Mouse (Mus musculus) urinary bladder, adult 18-20 months (tissue): Measurements from ENCODE around the gene Ndufaf5.
A peak's percentile ranks its signal among the peaks of the same experiment; 100 is the strongest.
"Not testable (repeated sequence)": the region's sequence is repeated elsewhere in the genome, so short reads cannot be mapped to it uniquely, and the experiment has no call there.

Source experiments
- DNase-seq, 2 experiments: peaks; one replicate each; pipeline ENCODE4 v3.0.0; 2022; ENCODE audit warnings: low spot score in 2 of 2, mixed read lengths in 2 of 2

The Ndufaf5 gene

GRCm38 (mm10) chr2:140170127-140170802 lies at the start of gene Ndufaf5, which contains the start of gene Esf1:
Ndufaf5 (plus strand) TSS chr2:140170649.
Esf1 (minus strand) TSS chr2:140170564.
- peak; percentile 94 to 98 for DNase-seq

- no peak for DNase-seq
These were observed 44.9 kb upstream of the Ndufaf5 start for GRCm38 (mm10) chr2:140125516-140125915.

GRCm38 (mm10) chr2:140151743-140152142 lies 18.7 kb upstream of the Ndufaf5 start, which contains the start of gene Gm17374:
Gm17374 (plus strand) TSS chr2:140152043.
- not testable (repeated sequence) for DNase-seq

GRCm38 (mm10) chr2:140159186-140159730 lies 11.2 kb upstream of the Ndufaf5 start:
- no peak for DNase-seq

- DNase-seq: no peak
These were observed 7.0 kb upstream of the Ndufaf5 start for GRCm38 (mm10) chr2:140163351-140163854.

GRCm38 (mm10) chr2:140169057-140169456 lies 1.4 kb upstream of the Ndufaf5 start:
- DNase-seq: no peak

GRCm38 (mm10) chr2:140170803-140171553 lies 529 bp downstream of the Ndufaf5 start:
- no peak for DNase-seq

- DNase-seq: not testable (repeated sequence)
These were observed 15.3 kb downstream of the Ndufaf5 start for GRCm38 (mm10) chr2:140185685-140186210.

GRCm38 (mm10) chr2:140200713-140201112 lies 30.3 kb downstream of the Ndufaf5 start:
- DNase-seq: no peak

GRCm38 (mm10) chr2:140202573-140202972 lies 32.1 kb downstream of the Ndufaf5 start:
- DNase-seq: no peak

- DNase-seq: no peak
These were observed 33.3 kb downstream of the Ndufaf5 start for GRCm38 (mm10) chr2:140203756-140204155.

GRCm38 (mm10) chr2:140214519-140215027 lies 44.1 kb downstream of the Ndufaf5 start:
- DNase-seq: no peak

GRCm38 (mm10) chr2:140215415-140215814 lies 45.0 kb downstream of the Ndufaf5 start:
- DNase-seq: no peak

- no peak for DNase-seq
These were observed 45.5 kb downstream of the Ndufaf5 start for GRCm38 (mm10) chr2:140215965-140216364.

GRCm38 (mm10) chr2:140220325-140220724 lies 49.9 kb downstream of the Ndufaf5 start:
- no peak for DNase-seq

- no peak for DNase-seq
These were observed 59.8 kb downstream of the Ndufaf5 start for GRCm38 (mm10) chr2:140230295-140230694.

GRCm38 (mm10) chr2:140237245-140237644 lies 66.8 kb downstream of the Ndufaf5 start:
- no peak for DNase-seq

GRCm38 (mm10) chr2:140242398-140242797 lies 71.9 kb downstream of the Ndufaf5 start:
- DNase-seq: no peak

- DNase-seq: no peak
These were observed 72.7 kb downstream of the Ndufaf5 start for GRCm38 (mm10) chr2:140243105-140243504.
